Mouse (Mus musculus) embryo, embryonic 10 days (tissue): Measurements from ENCODE around the gene Acot6.
"Not testable (repeated sequence)": the region's sequence is repeated elsewhere in the genome, so short reads cannot be mapped to it uniquely, and the experiment has no call there.

Experiments
- DNase-seq: peaks from one replicate; pipeline ENCODE4 v3.0.0-alpha.2; 2015; ENCODE audit warnings: low spot score

Gene Acot6

GRCm38 (mm10) chr12:84100604-84101492 lies at the start of gene Acot6:
Acot6 (plus strand) TSS chr12:84100654.
- DNase-seq = peak; percentile 78

GRCm38 (mm10) chr12:84050744-84051143 lies 49.7 kb upstream of the Acot6 start:
- not testable (repeated sequence) for DNase-seq

DNA sequence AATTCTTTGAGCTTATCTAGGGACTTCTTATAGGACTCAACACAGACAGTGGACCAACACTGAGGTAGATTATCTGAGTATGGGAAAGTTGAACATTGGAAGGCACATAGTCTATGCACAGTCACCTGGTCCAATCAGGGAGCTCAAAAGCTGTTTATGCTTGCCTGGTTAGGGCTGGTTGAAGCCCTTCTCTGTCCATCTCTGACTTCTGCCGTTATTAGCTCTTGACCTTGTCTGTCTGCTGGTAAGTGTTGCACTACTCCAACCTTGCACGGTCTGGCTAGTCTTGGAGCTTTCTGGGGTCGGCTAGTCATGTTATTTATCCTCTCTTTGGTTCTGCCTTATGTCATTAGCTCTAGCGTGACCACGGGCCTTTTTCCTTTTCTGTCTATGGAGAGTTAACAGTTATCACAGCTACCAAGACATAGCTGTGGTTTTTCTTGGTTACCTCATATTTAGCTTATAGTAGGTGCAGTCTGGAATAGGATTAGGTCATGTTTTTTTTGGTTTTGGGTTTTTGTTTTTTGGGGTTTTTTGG lies 48.4 kb upstream of the Acot6 start, which contains the start of gene Acot3:
Gene Acot3 (plus strand): TSS at position 208 of the 538 bp plus-strand sequence.
- DNase-seq = no peak

DNA sequence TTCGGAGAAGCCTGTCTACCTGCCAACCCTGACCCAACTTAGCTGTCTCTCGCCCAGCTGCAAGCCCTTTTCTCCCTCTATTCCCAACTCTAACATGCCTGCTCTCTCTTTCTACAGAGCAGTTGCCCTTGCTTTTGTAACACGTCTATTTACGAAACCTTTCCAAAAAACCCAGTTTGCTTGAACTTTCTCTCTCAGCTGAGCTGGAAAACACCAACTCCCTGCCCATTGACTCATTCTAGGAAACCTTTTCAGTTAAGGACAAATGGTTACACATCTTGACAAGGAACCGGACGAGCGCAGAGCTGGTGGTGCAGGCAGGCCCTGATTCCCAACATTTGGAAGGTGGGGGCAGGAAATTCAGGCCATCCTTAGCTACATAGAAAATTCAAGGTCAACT lies 47.8 kb upstream of the Acot6 start:
- DNase-seq = no peak

GRCm38 (mm10) chr12:84053173-84053572 lies 47.3 kb upstream of the Acot6 start:
- DNase-seq = peak; percentile 4

DNA sequence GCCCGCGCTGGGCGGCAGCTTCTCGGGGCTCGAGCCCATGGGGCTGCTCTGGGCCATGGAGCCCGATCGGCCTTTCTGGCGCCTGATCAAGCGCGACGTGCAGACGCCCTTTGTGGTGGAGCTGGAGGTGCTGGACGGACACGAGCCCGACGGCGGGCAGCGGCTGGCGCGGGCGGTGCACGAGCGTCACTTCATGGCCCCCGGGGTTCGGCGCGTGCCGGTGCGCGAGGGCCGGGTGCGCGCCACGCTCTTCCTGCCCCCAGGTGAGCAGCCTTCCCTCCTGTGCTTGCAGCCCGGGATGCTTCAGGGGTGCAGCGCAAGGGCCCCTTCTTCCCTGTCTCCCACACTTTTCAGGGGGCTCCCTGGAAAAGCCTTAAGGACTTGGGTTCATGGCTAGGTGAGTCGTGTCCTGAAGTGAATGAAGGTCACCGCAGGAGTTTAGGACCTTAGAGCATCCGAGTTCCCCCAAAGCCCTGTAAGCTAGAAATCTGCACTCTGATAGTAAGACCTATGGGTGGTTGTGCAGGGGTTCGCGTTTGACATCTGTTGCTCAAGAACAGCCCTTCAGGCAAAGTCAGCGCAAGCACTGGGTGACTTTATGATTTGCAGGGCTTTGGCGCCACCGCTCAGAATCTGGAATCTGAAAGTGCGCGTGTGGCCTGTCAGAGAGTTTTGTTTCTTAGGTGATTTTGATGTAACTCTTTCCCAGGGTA lies 46.6 kb upstream of the Acot6 start:
- DNase-seq = peak; percentile 53

- peak; percentile 31 for DNase-seq
Observed at GRCm38 (mm10) chr12:84060946-84061345, 39.5 kb upstream of the Acot6 start.

DNA sequence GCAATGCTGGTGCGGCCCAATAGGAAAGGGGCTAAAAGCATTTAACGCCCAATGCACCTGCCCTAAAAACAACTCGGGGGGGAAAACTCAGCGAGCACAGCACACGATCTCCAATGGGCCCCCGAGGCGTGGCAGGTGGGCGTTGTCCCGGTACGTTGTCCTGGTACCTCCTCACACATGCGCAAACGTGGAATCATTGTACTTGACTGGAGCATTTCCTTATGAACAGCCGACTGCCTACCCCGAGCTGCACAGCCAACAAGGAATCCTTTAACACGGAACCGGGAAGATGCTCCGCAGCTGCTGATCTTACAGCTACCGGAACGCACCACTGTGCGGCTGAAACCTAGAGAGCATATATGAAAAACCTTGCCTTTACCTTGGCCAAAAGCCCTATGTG lies 38.1 kb upstream of the Acot6 start:
- DNase-seq = no peak

DNA sequence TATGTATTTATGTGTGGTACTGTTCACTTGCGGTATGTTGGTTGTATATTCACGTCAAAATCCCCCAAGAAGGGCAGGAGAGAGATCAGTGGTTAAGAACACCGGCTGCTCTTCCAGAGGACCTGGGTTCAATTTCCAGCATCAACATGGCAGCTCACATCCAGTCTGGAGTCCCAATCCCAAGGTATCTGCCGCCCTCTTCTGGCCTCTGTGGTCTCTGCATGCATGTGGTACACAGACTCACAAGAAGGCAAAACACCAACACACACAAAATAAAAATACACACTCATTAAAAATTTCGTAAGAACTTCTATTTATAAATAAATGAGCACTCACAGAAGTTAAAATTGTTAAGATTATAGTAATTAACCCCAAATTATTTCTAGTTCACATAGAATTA lies 37.2 kb upstream of the Acot6 start:
- DNase-seq = peak; percentile 26

DNA sequence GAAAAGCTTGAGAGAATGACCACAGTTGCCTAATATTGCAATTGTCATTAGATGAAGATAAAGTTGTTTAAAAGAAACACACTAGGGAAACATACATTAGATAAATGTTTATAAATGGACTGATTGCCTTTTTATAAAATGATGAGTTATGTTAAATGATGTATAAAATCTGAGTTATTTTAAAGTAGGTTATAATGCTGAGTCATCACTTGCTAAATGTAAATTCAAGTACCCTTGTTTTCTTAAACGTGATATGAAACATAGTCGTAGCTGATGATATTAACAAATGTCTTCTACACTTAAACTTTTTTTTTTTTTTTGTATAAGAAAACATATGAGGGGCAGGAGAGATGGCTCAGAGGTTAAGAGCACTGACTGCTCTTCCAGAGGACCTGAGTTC lies 36.6 kb upstream of the Acot6 start:
- no peak for DNase-seq

DNA sequence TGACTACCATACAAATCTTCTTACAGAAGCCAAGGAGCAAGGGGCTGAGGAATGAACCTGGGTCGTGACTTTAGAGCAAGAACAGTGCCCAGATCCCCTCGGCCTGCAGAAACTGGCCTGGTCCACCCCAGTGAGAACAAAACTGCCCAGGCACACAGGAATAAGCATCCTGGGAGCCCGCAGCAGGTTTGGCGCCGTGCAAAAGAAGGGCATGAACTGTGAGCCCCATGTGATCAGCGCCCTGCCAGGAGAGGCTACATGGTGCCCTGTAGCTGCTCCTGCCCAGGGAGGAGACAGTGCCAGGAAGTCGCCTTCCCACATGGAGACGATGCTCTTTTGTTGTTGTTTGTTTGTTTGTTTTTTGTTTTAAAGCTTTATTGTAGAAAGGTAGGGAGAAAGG lies 35.8 kb upstream of the Acot6 start:
- no peak for DNase-seq

- DNase-seq = no peak
Observed at GRCm38 (mm10) chr12:84067752-84068151, 32.7 kb upstream of the Acot6 start.

DNA sequence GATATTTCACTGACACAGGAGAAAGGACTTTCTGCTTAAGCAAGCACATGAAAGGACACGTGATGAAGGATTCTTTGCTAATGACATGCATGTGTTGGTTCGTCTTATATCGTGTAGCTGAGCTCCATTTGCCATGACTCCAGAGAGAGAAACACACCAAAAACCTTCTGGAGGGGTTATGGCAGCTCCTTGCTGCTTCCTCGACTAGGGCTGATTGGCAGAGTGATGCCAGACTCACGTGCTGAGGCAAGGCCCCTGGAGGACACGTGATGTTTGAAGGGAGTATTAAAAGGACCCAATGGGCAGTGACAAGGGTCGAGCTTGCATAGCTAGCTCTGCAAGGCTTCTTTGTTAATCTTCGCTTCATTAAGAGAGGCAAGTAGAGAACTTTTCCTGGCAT lies 32.2 kb upstream of the Acot6 start:
- DNase-seq = no peak

GRCm38 (mm10) chr12:84068986-84069385 lies 31.5 kb upstream of the Acot6 start, which contains the start of gene Acot5:
Acot5 (plus strand) TSS chr12:84069325.
- DNase-seq = no peak

DNA sequence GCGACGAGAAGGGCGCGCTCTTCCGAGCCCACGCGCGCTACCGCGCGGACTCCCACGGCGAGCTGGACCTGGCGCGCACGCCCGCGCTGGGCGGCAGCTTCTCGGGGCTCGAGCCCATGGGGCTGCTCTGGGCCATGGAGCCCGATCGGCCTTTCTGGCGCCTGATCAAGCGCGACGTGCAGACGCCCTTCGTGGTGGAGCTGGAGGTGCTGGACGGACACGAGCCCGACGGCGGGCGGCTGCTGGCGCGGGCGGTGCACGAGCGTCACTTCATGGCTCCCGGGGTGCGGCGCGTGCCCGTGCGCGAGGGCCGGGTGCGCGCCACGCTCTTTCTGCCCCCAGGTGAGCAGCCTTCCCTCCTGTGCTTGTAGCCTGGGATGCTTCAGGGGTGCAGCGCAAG lies 30.9 kb upstream of the Acot6 start:
- not testable (repeated sequence) for DNase-seq

GRCm38 (mm10) chr12:84071696-84072095 lies 28.8 kb upstream of the Acot6 start:
- no peak for DNase-seq

DNA sequence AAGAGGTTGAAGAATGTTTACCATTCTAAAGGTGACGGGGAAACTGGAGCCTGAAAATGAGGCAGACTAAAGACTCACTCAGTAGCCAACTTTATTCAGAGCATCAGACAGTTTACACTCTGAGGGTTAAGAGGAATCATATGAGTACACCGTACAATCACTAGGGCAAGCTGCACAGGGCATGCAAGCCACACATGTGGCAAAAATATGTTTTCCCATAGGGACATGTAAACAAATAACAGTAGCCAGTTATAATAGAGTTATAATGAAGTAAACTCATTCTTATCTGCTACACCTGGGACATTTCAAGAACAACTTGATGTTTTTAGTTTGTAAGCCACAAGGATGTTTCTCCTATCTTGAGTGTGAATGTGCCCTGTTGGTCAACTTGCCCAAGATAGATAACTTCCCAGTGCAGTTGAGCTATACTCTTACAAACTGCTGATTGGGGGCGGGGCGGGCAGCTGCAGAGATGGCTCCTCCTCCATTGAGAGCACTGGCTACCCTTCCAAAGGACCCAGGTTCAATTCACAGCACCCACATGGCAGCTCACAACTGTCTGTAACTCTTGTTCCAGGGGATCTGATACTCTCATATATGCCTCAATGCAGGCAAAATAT lies 23.0 kb upstream of the Acot6 start:
- DNase-seq = no peak

- no peak for DNase-seq
Observed at GRCm38 (mm10) chr12:84083842-84084241, 16.6 kb upstream of the Acot6 start.

GRCm38 (mm10) chr12:84084581-84084980 lies 15.9 kb upstream of the Acot6 start:
- no peak for DNase-seq

GRCm38 (mm10) chr12:84094666-84095065 lies 5.8 kb upstream of the Acot6 start:
- DNase-seq = not testable (repeated sequence)

- DNase-seq = no peak
Observed at GRCm38 (mm10) chr12:84099605-84100004, 849 bp upstream of the Acot6 start.

GRCm38 (mm10) chr12:84100071-84100470 lies 383 bp upstream of the Acot6 start:
- DNase-seq = no peak
